Mouse (Mus musculus): Measurements from ENCODE around the gene Emilin1.
A peak's percentile ranks its signal among the peaks of the same experiment; 100 is the strongest.

Gene Emilin1

DNA sequence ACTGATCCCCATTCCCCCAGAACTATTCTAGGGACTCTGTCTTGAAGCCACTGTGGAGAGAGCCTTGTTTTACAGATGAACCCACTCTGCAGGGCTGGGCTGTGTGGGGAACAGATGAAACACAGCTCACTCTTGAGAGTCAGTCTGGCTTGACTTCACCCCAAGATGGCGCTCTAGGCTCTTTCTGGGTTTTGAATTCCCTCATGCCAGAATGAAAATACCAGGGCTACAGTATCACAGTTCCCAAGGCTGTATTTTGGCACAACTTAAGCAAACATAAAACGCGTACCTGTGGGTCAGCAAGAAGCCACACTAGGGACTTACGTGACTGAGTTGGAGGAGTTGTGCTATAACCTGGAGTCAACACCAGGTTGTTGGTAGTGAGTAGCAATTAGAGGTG is 16.9 kb downstream of the Emilin1 start:
- peak; percentile 60 for DNase-seq

DNA sequence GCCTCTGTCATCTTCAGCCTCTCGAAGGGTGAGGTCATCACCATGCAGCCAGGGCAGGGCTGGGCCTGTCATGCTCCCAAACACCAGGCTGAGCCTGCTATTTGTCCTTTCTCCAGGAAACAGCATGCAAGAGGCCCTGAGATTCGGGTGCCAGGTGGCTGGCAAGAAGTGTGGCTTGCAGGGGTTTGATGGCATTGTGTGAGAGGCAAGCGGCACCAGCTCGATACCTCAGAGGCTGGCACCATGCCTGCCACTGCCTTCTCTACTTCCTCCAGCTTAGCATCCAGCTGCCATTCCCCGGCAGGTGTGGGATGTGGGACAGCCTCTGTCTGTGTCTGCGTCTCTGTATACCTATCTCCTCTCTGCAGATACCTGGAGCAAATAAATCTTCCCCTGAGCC is 17.6 kb downstream of the Emilin1 start:
- DNase-seq, result no peak

DNA sequence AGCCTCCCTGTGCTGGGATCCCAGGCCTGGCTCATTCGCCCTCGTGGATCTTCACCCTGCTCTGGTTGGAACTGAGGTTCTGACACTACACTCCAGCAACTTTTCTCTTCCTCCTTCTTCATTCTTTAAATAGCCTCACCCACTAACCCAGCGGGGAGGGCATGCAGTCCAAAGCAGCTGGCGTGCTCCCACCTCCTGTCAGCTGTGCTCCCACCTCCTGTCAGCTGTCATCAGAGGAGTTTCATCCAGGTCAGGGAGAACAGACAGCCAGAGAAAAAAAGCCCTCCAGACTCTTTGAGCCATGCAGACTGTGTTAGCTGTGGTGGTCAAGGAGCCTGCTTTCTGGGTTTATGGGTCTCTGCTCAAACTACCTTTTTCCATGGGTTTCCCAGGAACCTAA is 18.2 kb downstream of the Emilin1 start:
- DNase-seq, result no peak

DNA sequence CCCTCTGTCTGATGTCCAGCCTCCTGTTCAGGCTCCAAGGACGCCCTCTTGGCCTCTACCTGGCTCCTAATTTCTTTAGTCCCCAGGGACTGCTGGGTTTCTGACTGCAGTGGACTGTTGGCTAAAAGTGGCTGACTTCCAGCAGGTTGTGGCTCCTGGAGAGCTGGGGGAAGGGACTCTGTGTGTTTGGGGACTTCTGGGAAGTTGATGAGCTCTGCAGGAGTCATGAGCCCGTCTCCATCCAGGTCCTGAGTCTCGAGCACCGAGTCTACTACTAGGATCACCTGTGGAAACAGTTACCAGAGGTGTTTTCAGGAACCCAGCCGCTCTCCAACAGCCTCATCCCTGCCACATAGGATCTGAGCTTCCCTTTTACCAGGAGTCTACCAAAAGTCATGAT is 20.5 kb downstream of the Emilin1 start:
- DNase-seq, result no peak

DNA sequence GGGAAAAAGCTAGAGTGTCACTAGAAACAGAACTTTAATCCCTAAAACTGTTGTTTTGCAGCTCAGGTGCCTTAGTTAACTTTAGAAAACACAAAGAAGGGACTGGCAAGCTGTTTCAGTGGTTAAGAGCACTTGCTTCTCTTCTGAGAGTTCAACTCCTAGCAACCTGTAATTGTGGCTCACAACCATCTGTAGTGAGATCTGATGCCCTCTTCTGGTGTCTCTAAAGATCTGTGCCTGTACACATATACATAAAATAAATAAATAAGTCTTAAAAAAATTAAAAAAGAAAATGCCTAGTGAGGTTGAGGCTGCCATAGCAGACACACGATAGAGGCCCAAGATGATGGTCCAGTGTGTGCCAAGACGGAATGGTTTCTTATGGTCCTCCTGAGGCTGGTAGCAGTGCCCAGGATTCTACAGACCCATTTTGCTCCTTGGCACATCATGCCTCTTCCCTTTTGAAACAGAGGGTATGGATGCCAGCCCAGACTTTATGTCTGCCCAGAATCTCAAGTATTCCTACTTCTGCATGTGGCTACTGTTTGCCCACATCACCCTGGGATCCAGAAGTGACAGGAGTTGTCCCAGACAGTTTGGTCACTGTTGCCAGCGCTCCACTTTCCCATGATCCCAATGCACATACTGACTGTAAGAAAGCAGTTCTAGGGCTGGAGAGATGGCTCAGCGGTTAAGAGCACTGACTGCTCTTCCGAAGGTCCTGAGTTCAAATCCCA is 21.7 kb downstream of the Emilin1 start:
- no peak for DNase-seq

DNA sequence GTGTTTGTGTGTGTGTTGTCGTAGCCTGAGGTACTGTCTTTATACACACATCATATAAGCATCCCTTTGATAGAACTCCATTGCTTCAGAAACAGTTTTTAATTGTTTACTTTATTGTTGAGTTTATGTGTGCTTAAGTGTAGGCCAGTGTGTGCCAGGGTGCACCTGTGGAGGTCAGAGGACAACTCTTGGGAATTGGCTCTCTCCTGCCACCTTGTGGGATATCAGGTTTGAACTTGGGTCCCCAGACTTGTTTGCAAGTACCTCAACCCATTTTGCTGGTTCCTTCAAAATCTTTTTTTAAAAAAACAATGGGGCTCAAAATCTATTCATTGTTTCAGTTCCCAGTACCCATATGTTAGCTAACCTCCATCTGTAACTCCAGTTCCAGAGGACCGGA is 29.8 kb downstream of the Emilin1 start:
- DNase-seq, result peak; percentile 65

DNA sequence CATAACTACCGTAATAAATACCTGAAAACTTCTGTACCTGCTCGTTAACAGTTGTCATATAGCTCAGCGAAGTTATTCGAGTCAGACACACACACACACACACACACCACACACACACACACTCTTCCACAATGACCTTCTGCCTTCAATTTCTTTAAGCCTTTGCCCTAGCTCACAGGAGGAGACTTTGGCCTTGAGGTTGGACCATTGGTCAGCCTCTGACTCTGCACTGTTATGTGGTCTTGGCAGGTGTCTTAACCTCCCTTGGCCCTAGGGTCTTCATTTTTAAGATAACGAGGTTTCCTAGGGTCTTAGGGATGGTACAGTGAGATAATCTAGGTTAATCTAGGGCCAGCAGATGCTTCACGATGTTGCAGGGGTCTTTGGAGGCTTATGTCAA is 31.1 kb downstream of the Emilin1 start:
- DNase-seq, result no peak

DNA sequence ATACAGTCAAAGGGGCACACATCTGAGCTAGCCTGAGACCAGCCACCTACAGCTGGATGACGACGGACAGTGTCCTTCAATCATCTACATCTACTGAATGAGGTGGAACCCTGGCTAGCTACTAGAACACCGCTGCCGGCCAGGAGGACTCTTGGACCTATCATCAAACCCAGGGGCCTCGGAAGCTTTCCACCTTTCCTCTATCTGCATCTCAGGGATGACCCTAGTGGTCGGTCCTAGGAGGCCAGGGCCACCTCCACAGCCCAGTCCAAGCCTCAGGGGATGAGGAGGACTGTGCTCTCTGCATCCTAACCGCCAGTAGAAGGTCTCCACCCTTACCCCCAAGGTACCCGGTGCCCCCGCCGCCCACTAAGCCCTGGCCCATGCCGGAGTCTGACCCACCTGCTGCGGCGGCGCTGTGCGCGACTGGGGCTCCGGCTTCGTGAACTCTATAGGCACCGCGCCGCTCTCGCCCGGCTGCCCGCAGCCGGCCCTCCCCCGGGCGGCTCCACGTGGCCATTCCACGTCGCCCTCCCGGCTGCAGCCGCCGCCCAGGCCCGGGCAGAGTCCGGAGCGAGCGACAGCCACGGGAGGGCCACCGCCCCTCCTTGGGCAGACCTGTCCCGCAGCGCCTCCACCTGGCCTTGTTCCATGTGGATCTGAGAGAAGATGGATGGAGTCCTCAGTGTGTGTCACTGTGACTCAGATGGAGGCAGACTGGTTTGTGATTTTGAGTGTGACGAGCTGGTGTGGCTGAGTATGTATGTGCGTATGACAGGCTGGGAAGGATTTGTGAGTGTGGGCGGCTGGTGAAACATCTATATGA is 32.0 kb downstream of the Emilin1 start, which contains the start of gene Cgref1:
Cgref1 (minus strand) TSS at position 636 of the 826 bp plus-strand sequence.
- peak; percentile 46 for DNase-seq

DNA sequence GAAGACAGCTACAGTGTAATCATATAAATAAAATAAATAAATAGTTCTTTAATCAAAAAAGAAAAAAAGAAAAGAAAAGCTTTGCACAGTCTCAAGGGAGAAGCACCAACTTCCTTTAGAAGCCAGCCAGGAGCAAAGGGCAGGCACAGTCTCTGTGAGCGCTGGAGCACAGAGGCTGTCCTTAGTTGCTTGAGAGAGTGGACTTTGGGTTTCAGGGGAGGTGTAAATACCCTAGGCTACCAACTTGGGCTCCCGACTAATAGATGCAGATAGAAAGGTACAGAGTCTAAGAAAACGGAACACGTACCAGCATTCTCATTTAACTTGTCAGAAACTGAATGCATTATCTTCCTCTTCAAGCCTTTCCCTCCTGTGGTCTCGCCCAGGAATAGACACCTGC is 35.4 kb downstream of the Emilin1 start:
- no peak for DNase-seq

DNA sequence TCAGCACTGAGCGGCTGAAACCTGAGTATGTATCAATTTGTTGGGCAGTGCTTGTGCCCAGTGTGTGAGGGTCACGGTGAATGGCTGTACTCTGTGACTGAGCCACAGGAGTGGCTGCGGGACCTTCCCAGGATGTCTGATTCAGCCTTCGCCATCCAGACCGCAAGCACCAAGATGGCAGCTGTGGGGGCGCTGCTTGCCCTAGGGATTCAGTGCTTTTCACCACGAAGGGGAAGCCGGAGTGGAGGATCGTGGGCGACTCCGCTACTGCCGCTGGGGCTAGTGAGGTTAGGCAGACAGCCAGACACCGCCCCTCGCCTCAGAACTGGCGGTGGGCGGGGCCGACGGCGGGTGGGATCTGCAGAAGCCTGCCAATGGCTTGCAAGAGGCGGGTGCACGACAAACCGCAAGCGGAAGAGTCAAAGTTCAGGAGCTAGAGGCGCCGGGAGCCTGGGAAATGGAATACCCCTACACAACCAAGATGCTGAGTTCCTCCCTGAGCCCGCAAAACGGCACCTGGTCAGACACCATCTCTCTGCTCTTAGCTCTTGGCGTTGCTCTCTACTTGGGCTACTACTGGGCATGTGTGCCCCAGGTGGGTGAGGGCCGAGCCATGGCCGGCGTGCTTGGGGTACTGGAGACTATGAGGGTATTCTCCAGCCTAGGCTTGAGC is 36.6 kb downstream of the Emilin1 start:
- peak; percentile 97 for DNase-seq

DNA sequence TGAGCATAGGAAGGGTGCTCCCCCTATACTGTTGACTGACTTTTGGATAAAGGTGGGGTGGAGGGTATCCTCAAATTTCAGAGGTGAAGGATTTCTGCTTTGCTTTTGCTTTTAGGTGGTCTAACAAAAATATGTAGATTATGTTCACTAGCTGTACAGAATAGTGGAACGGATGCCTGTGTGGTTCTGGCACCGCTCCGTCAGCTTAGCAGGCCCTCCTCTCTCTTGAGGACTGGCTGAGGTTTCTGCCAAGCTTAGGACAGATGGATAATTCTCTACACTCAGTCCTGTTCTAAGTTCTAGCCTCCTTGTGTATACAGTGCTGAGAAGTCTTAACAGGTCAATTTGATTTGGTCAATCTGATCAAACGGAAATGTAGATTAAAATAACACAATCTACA is 37.2 kb downstream of the Emilin1 start:
- DNase-seq, result no peak

DNA sequence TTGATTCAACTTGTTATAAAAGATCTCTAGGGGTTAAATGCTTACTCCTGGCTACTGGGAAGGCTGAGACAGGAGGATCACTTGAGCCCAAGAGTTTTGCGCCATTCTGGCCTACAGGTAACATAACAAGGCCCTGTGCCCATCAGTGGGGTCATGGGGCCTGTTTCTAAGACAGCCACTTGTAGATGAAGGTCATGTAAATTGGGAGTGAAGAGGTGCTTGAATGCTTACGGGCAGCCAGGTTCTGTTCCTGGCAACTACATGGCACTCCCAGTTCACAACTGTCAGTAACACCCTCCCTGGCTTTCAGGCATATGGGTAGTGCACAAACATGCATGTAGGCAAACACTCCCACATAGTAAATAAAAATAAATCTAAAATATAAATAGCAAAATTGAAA is 37.7 kb downstream of the Emilin1 start:
- no peak for DNase-seq

DNA sequence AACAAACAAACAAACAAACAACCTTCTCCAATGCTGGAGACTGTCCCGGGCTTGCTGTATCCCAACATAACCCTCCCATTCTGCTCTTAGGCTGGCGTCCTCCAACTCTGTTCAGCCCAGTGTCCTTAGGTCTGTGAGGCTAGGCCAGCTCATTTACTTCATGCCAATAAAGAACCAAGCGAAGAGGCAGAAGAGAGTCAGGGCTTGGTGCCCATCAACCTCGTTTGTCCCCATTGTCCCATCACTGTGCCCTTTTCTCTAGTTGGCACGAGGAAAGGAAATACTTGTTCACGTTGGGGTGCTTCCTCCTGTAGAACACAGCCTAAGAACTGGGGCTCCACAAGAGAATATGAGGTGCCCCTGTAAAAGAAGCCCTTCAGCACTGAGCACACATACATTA is 38.5 kb downstream of the Emilin1 start:
- DNase-seq, result no peak

DNA sequence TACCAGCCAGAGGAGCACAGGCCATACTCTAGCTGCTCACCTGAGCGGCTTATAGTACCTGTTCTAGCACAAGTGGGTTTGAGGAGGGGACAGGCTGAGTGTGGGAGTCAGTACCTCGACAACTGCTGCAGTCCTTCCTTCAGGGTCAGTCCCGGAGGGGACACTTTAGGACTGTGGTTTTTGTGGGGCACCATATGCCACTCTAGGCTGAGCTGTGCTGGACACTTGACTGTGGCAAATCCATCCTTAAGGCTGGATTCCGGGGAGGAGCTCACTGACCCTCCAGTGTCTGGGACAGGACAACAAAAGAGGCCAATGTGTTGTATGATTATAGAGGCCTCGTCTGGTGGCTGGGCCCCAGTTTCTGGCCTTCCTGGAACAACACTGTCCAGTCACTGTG is 39.3 kb downstream of the Emilin1 start:
- no peak for DNase-seq

DNA sequence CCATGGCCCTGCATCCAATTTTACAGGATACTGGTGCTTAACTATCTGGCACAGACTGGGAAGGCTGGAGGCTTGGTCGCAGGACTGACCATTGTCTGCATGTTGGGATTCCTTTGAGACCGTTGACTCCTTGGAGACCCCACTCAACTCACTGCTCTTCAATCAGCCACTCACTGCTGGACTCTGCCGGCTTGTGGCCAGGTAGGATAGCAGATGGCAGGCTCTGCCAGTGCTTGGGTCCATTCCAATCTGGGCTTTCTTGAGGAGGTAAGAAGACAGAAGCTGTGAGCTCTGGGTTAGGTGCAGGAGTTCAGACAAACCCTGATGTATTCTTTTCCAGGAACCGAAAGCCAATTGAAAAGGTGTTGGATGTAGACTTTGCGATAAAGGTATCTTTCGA is 40.9 kb downstream of the Emilin1 start:
- DNase-seq, result no peak

DNA sequence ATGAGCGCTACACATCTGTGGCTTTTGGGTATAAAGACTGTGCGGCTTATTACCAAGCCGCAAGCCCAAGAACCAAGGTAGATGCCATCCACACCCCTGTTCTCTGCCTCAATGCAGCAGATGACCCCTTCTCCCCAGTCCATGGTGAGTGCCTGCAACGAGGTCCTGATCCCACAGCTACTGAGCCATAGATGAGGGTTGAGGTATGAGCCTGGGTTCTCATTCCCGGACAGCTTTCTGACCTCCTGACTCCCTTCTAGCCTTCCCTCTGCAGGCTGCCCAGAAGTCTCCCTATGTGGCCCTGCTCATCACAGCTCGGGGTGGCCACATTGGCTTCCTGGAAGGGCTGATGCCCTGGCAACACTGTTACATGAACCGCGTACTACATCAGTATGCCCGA is 41.4 kb downstream of the Emilin1 start:
- DNase-seq, result no peak

DNA sequence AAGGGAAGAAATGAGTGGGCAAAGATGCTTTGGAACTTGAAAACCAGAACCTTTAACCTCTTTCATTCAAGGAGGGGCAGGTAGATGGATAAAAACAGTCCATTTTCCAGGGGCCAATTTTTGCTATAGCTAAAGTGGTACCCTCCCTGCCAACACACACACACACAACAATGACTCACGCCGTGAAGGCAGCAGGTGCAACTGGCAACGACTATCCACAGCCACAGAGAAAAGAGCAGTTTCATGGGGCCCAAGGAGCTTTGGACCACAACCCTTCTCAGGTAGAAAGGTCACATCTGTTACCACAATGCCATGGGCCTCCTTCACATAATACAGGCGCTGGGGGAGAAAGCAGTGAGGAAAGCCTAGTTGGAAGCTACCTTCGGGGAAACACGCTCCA is 42.5 kb downstream of the Emilin1 start:
- DNase-seq, result no peak

DNA sequence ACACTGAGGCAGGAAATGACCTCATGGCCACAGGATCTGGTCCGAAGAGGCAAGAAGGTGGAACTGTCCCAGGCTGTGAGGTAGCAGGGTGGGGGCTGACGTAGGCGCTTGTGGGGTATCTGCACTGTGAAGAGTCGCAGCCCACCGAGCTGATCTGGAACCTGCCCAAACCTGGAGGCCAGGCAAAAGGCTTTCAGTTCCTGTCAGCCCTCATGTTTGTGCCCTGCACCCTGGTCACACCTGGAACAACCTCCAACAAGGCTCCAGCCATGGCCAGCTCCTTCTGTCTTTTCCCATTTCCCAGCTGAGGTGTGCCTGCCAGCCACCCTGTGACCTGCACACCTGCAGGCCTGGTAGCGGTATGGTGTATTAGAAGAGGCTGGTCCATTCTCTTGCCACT is 44.7 kb downstream of the Emilin1 start:
- no peak for DNase-seq

DNA sequence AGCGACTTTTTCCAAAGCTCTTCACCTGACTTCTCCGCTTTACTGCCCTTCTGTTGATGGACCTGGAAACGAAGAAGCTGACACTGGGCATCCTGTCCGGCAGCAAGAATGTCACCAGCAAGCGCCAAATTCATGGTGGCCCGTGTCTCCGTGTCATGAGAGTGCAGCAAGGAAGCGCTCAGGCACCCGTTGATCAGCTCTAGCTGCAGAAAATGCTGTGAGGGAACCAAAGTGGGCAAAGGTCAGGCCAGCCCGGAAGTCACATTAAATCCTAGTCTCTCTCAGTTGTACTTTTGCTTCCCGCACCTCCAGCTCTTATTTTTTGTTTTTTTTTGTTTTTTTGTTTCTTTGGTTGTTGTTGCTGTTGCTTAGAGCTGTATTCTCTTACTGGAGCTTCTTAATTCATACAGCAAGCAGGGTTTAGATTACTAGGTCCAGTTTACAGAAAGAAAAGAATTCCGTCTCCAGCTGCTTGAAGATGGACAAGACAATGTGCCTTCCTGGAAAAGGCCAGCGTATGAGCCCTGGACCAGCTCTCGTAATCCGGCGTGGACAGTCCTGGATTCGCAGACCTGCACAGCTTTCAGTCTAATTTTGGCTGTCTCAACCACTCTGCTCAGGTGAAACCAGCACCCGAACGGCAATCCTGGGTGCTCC is 46.1 kb downstream of the Emilin1 start:
- no peak for DNase-seq

DNA sequence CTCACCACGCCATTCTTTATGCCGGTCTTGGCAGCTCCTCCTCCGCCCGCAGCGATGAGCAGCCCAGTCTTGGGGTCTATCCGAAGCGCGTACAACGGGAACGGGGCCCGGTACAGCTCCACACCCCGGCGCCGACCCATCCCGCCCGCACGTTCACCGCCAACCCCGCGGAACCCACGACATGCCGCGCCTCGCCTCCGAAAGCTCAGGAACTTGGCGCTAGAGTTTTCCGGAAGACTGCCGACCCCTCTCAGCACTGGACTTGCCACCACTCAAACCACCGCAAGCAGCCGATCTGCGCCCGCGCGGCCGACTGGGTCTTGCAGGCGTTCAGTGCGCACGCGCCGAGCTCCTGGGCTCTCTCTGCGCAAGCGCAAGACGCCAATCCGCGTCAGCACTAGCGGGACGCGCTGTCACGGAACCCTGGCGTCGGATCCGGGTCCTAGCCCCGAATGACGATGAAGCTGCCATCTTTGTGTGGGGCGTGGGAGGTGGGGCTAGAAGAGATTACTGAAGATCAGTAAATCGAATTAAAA is 46.8 kb downstream of the Emilin1 start, which contains the start of gene Preb:
Preb (minus strand) TSS at position 396 of the 536 bp plus-strand sequence.
- peak; percentile 99 for DNase-seq

DNA sequence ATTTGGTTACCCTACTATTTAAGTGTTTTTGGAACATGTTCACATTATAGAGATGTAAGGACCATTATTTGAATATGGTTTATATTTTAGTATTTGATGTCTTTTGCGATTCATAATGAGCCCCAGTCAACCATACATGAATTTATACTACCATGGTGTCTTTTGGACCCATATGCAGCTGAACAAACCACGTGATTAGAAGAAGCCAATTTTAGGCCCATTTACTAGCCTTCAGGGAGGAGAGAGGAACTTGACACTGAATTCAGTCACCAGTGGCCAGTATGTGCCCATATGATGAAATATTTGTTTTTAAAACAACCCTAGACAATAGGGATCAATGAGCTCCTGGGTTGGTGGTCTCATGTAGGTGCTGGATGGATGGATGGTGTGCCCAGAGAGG is 47.6 kb downstream of the Emilin1 start:
- DNase-seq, result no peak

DNA sequence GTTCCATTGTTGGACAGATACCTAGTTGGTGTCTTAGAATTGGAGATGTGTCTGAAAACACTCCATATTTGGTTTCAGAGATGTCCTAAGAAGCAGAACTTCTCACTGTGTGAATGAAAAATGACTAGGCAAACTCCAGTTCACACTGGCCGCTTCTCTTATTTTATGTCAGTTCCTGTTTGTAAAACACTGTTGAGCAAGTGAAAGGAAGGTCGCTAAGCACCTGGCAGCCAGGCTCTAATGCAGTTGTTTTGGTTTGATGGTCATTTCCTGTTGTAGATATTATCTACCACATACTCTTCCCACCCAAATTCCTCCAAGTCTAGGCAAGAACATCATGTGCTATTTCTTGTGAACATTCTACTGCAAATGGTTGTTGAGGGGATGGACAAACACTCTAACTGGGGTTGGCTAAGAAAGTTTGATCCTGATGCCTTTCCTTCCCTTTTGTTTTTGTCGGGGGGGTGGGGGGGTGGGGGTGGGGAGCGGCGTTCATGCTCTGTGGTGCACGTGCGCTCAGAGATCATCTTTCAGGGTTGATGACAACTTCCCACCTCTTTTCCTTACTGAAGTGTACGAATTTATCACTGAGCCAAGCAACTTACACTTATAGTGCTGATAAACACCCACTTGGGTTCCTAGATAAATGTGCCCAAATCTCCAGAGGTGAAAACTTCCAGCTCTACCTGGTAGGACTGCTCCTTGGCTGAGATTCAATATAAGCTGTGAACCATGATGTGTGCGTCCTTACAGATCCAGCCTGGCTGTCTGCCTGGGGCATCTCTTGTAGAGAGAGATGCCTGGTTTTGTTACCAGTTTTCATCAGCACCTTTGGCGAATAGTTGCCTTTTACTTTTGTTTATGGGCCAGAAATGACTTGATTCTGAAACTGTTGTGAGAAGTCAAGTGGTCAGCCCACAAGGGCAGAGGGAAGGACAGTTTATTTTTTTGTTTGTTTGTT is 48.6 kb downstream of the Emilin1 start:
- DNase-seq, result peak; percentile 24

Data from thymus, postnatal 14 days (tissue).